Mouse (Mus musculus): Measurements from ENCODE around the gene Gm30737. TPM values are rescaled to one million over a fixed set of nuclear protein-coding genes. Genes with fewer than 3 reads are reported as not detected.
"Not testable (repeated sequence)": the region's sequence is repeated elsewhere in the genome, so short reads cannot be mapped to it uniquely, and the experiment has no call there.

Gm30737 gene
- polyA plus RNA-seq (2015; fragmentation: Nextera tagmentation; extraction: Ambion mirVana) = not detected in 2 replicates

- not testable (repeated sequence) for H3K36me3 ChIP-seq; H3K4me1 ChIP-seq (replicated peaks); H3K27ac ChIP-seq (replicated peaks); ATAC-seq (ENCODE audit: low read depth); H3K27me3 ChIP-seq; H3K9ac ChIP-seq; H3K4me3 ChIP-seq; H3K9me3 ChIP-seq; H3K4me2 ChIP-seq
- WGBS = no CpG with 5 or more reads among the region's 7 CpGs
Observed at GRCm38 (mm10) chrY:14400410-14400809, at the start of gene Gm30737. TSS of gene Gm30737 (plus strand) at chrY:14400710.

Measured in neural tube, embryonic 13.5 days (tissue).